Mouse (Mus musculus): ENCODE results near the gene Polr1c. TPM values are rescaled to one million over a fixed set of nuclear protein-coding genes. Genes with fewer than 3 reads are reported as not detected.

The Polr1c gene
- total and polyA plus RNA-seq, 3 experiments = 195 to 197 TPM; not detected in 1

GRCm38 (mm10) chr17:46258279-46259053 lies 10.6 kb upstream of the Polr1c start:
- TF ChIP-seq ZC3H11A (IDR thresholded peaks at IDR 0.05; ENCODE audit: low read depth, low read length) (no peak), MEF2A (IDR thresholded peaks at IDR 0.05; ENCODE audit: extremely low read depth, insufficient replicate concordance, low read depth, low read length, poor library complexity, severe bottlenecking) (no peak), HCFC1 (IDR thresholded peaks at IDR 0.05; ENCODE audit: low read depth, low read length) (no peak), MAFK (IDR thresholded peaks at IDR 0.05; ENCODE audit: borderline replicate concordance, low read depth, low read length) (no peak), ZMIZ1 (IDR thresholded peaks at IDR 0.05; ENCODE audit: low read depth, low read length) (no peak), MYB (IDR thresholded peaks at IDR 0.05; ENCODE audit: low read depth, low read length) (no peak), MAX (IDR thresholded peaks at IDR 0.05; ENCODE audit: low read length) (no peak), KAT2A (conservative IDR thresholded peaks at IDR 0.05; ENCODE audit: low read depth, low read length) (no peak), GATA1 (IDR thresholded peaks at IDR 0.05; ENCODE audit: low read depth, low read length) (no peak)
- Histone ChIP-seq H3K36me3 (ENCODE audit: control insufficient read depth in 1 of 2, insufficient read depth in 2 of 2, low read length in 2 of 2) (no peaks in the 10 kb centered on the region; a peak in 2 of 4 replicates), H3K4me3 (ENCODE audit: control insufficient read depth in 1 of 2, insufficient read depth in 1 of 2, low read depth in 2 of 2, low read length in 2 of 2) (no peak overlapping the region), H3K4me1 (ENCODE audit: control insufficient read depth in 1 of 2, insufficient read depth in 2 of 2, low read length in 2 of 2) (peaks cover 0 to 4% of the 10 kb centered on the region in 2 experiments; a peak in 1 of 4 replicates), H3K9me3 (replicated peaks; ENCODE audit: insufficient read depth, low read length) (no peaks in the 10 kb centered on the region), H3K9ac (ENCODE audit: control insufficient read depth, low read depth, low read length, poor library complexity, severe bottlenecking) (no peak overlapping the region), H3K27ac (ENCODE audit: control insufficient read depth, low read depth, low read length) (no peak overlapping the region), H3K27me3 (ENCODE audit: control insufficient read depth in 1 of 2, insufficient read depth in 2 of 2, low read length in 2 of 2) (no peaks in the 10 kb centered on the region), H3K79me2 (ENCODE audit: control insufficient read depth, insufficient read depth, low read length, poor library complexity) (no peaks in the 10 kb centered on the region)
- no peak for DNase-seq (ENCODE audit: low read depth, low spot score)

- Histone ChIP-seq H3K9ac (ENCODE audit: control insufficient read depth, low read depth, low read length, poor library complexity, severe bottlenecking) (no peak overlapping the region), H3K27ac (ENCODE audit: control insufficient read depth, low read depth, low read length) (no peak overlapping the region), H3K36me3 (ENCODE audit: control insufficient read depth in 1 of 2, insufficient read depth in 2 of 2, low read length in 2 of 2) (no peaks in the 10 kb centered on the region), H3K4me1 (ENCODE audit: control insufficient read depth in 1 of 2, insufficient read depth in 2 of 2, low read length in 2 of 2) (peaks cover 0 to 6% of the 10 kb centered on the region in 2 experiments; a peak in 1 of 4 replicates), H3K27me3 (ENCODE audit: control insufficient read depth in 1 of 2, insufficient read depth in 2 of 2, low read length in 2 of 2) (no peaks in the 10 kb centered on the region), H3K79me2 (ENCODE audit: control insufficient read depth, insufficient read depth, low read length, poor library complexity) (no peaks in the 10 kb centered on the region), H3K9me3 (replicated peaks; ENCODE audit: insufficient read depth, low read length) (no peaks in the 10 kb centered on the region), H3K4me3 (ENCODE audit: control insufficient read depth in 1 of 2, insufficient read depth in 1 of 2, low read depth in 2 of 2, low read length in 2 of 2) (no peak overlapping the region)
- DNase-seq (ENCODE audit: low read depth, low spot score) = no peak
- TF ChIP-seq JUND (IDR thresholded peaks at IDR 0.05; ENCODE audit: low read depth, low read length) = no peak
- TF ChIP-seq MAZ (IDR thresholded peaks at IDR 0.05; ENCODE audit: low read depth, low read length) = no peak
- no peak for TF ChIP-seq HCFC1 (IDR thresholded peaks at IDR 0.05; ENCODE audit: low read depth, low read length)
- TF ChIP-seq RAD21 (IDR thresholded peaks at IDR 0.05; ENCODE audit: low read depth, low read length) = no peak
- TF ChIP-seq ZKSCAN1 (IDR thresholded peaks at IDR 0.05; ENCODE audit: low read depth, low read length) = no peak
- TF ChIP-seq BHLHE40 (IDR thresholded peaks at IDR 0.05; ENCODE audit: borderline replicate concordance, low read depth, low read length) = no peak
Observed at GRCm38 (mm10) chr17:46255147-46255546, 7.3 kb upstream of the Polr1c start.

Measured in MEL (cell line).